Mouse (Mus musculus): ENCODE measurements around the gene Galnt3. TPM values are rescaled to one million over a fixed set of nuclear protein-coding genes. Genes with fewer than 3 reads are reported as not detected.

Gene Galnt3
- total RNA-seq, 2 experiments from 2014 or later = 4.4 to 6.6 TPM

DNA sequence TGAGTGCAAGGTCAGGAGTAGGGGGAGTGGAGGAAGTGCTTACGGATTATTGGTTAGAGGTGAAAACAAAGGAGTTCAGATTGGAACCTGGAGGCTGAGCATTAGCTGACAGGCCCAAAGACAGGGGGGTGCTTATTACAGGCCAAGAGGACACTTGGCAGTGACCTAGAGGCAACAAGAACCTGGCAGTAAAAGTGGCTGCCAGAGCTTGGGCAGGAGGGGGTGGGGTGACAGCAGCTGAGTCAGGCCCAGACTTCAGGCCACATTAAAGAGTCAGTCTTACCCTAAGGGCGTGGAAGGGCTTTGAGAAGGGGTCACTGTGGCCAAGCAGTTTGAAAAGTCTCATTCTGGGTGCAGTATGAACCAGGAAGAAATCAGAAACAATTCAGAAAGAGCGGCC, 7.1 kb downstream of the Galnt3 start:
- no peak for DNase-seq (ENCODE audit: low spot score in 2 of 2)

DNA sequence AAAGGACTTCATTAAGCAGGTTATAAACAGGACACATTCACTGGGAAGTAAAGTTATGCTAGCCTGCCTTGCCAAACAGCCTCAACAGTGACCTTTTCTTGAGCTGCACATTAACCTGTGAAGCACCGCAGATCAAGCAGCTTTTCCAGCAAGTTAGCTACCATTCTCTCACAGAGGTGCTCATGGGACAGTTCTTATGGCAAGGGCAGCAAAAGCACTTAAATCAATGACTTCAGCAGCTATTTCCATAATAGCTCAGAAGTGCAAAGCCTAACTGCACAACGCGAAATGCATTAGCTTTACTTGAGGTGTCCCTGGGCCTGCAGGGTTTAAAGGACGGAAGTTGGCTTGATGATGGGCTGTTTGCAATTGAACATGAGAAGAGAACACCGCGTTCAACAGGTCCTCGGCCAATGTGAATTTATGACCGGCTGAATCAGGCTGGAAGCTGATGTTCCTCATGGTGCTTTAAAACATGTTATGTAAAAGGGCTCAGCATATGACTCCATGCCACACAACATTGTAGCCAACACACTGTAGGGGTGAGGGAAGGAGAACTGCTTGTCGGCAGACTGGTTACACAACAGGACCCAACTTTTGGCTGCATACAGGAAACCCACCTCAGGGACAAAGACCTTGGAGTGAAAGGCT, 16.8 kb downstream of the Galnt3 start:
- no peak for DNase-seq (ENCODE audit: low spot score in 2 of 2)

DNA sequence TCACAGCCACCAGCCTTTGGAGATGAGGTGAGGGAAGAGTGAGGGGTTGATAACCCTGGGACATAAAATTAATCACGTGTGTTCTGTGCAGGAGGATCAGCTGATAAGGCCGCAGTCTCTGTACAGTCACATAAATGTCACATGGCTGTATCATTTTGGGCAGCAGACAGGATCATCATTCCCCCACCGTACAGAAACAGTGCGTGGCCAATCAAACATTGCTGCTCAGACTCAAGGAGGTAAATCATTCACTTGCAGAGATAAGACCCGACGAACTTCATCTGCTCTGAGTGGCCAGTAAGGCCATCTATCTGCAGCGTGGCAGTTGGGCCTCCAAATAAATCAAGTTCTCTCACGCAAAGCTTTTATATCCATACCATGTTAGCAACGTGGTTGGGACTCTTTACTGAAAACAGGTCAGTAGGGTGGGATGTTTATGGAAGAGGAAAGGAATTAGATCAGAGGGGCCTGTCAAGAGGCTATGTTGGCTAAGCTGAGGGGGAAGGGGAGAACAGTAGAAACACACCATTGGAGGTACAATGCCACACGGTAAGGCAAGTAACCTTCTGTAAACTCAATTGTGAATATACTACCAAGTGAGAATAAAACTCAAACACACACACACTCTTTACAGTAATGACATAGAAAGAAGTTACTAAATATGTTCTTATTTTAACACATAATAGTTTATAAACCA, 20.9 kb downstream of the Galnt3 start:
- DNase-seq (ENCODE audit: low spot score in 2 of 2) = no peak

GRCm38 (mm10) chr2:66101686-66102304, 23.0 kb downstream of the Galnt3 start:
- no peak for DNase-seq (ENCODE audit: low spot score in 2 of 2)

DNA sequence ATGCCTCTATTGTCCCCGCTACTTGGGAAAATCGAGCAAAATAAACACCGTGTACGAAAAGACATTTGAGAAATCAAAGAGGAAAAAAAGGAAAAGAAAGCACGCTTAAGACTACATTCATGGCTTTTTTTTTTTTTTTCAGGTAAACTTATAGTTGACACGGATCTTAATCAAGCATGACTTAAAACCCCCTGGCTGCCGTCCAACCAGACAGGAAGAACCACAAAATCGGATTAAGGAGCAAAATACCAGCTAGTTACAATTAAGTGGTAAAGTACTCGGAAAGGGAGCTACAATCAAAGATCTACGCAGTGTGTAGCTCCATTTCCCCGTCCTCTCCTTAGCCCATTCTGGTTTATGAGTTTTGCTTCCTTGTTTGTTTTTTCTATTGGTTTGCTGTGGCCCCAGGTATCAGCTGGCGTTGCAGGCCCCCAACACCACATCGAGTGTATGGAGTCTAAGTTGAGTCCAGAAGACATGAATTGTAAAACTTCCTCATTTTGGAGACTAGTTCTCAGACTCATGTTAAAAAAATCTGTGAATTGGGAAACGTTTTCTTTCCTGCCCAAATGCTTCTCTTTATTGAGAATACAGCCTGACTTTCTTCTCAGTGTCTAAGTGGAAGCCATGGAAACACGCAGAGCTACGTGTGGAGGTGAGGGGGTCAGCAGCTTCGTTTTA, 24.0 kb downstream of the Galnt3 start:
- no peak for DNase-seq (ENCODE audit: low spot score in 2 of 2)

DNA sequence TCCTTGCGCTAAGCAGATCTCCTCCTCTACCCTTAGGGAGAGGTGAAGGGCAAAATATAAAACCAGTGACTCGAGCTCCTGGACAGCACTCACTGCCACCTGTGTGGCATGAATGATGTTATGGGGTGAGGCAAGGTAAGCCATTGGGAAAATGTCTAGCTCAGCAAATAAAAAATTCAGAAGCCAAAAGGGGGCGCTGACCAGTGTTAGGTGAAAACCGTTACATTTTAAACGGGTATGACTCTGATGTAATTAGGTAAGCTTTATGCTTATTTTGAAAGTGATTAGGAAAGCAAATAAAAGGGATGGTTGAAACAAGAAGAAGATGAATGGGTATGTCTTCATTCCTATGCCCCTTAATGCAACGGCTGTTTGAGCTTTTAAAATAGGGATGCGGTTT, 24.6 kb downstream of the Galnt3 start:
- no peak for DNase-seq (ENCODE audit: low spot score in 2 of 2)

GRCm38 (mm10) chr2:66094622-66095181, 30.1 kb downstream of the Galnt3 start:
- DNase-seq (ENCODE audit: low spot score in 2 of 2) = no peak

DNA sequence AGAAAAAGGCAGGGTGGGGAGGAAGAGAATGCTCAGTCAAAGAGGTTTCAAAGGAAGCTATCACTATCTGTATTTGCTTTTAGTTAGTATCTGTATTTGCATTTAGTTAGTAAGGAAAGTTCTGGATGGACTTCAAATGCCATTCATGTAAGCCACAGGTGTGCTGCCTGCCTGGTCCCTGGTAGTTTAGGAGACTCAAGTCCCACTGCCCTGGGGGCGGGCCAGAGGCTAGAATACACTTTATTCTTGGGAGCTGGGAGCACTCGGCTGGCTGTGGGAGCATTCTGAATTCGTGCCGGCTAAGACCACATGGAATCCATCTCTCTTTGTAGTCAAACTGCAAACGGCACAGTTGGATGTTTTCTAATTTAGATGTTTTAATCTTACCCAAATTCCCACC, 33.5 kb downstream of the Galnt3 start:
- DNase-seq (ENCODE audit: low spot score in 2 of 2) = no peak

DNA sequence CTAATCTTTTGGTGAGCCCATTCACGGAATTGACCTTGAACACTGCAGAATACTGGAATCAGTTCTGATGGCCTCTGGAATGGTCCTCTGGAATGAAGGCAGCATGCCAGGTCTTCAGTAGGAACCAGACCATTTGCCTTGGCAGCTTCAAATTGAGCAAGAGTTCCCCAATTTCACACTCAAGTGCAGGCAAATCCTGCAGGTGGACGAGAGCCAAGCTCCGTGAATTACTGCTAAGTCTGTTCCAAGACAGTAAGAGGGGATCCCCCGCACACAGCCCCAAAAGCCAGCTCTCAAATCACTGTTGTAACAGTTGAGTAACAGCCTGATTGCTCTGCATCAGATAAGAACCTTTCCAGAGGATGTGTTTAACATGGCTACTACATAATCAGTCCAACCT, 42.9 kb downstream of the Galnt3 start:
- no peak for DNase-seq (ENCODE audit: low spot score in 2 of 2)

GRCm38 (mm10) chr2:66080731-66081130, 44.1 kb downstream of the Galnt3 start:
- no peak for DNase-seq (ENCODE audit: low spot score in 2 of 2)

- DNase-seq (ENCODE audit: low spot score in 2 of 2) = no peak
Observed at GRCm38 (mm10) chr2:66069454-66069853, 55.3 kb downstream of the Galnt3 start.

GRCm38 (mm10) chr2:66063291-66063690, 61.5 kb downstream of the Galnt3 start:
- DNase-seq (ENCODE audit: low spot score in 2 of 2) = no peak

DNA sequence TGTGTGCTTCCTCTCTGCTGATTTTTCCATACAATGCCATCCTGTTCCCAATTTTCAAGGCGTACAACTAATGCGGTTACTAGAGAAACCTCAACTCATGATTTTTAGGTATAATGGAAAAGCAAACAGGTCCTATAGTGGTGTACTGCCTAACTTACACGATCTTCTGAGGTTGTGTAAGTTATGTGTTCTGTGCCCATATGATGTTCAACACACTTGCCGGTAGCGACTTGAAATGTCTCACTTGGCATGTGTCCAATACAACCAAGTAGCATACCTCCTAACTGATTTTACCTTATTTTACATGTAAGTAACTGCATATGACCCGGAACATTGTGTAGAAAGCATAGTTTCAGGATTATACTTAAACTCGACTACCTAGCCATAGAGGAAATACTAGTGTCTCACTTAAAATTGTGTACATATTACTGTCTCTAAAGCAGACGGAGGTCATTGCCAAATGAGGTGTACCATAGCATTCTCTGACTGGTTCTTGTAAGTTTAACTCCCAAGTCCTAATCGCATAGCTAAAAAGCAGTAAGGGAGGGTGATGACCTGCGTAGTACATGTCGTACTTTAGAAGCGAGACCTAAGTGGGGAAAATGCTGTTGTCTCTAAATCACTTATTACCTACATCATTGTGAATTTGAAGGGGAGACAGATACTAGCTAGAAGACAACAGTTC, 80.2 kb downstream of the Galnt3 start:
- no peak for DNase-seq (ENCODE audit: low spot score in 2 of 2)

GRCm38 (mm10) chr2:66043441-66044404, 81.1 kb downstream of the Galnt3 start:
- DNase-seq (ENCODE audit: low spot score in 2 of 2) = no peak

DNA sequence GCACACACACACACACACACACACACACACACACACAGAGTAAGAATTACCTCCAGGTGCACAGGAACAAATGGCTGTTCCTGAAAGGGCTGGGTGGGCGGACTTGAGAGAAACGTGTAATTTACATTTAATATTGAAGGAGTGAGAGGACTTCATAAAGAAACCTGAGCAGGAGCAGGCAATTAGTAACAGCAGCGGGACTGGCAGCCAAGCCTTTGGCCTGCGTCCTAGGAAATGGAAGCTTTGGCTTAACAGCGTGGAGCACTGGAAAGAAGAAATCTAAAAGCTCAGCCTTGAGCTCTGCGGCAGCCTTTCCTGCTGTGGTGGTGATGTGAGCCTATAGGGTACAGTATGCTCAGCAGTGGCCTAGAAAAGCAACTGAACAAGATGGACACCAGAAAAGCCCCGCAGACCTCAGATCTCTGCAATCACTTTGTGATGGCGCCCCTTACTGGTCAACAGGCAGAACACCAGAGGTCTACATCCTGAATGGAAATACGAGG, 82.8 kb downstream of the Galnt3 start:
- peak; percentile 67 to 68 for DNase-seq (ENCODE audit: low spot score in 2 of 2)

GRCm38 (mm10) chr2:66041203-66041916, 83.4 kb downstream of the Galnt3 start:
- peak in 1 of 2 experiments; percentile 34 for DNase-seq (ENCODE audit: low spot score in 2 of 2)

DNA sequence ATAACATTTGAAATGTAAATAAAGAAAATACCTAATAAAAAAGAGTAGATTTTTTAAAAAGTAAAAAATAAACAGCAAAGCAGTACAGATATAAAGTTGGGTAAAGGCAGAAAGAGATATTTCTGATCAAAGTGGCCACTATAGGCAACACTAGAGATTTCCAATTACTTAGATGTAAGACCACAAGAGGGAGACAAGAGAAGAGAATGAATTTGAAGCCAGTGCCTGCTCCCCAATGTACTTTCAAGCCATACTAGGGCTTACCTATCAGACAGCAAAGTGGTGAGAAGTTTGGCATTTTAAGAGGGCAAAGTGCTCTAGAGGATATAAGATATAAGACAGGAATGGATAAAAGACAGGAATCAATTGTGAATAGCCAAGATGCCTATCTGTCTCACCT, 84.2 kb downstream of the Galnt3 start:
- DNase-seq (ENCODE audit: low spot score in 2 of 2) = no peak

DNA sequence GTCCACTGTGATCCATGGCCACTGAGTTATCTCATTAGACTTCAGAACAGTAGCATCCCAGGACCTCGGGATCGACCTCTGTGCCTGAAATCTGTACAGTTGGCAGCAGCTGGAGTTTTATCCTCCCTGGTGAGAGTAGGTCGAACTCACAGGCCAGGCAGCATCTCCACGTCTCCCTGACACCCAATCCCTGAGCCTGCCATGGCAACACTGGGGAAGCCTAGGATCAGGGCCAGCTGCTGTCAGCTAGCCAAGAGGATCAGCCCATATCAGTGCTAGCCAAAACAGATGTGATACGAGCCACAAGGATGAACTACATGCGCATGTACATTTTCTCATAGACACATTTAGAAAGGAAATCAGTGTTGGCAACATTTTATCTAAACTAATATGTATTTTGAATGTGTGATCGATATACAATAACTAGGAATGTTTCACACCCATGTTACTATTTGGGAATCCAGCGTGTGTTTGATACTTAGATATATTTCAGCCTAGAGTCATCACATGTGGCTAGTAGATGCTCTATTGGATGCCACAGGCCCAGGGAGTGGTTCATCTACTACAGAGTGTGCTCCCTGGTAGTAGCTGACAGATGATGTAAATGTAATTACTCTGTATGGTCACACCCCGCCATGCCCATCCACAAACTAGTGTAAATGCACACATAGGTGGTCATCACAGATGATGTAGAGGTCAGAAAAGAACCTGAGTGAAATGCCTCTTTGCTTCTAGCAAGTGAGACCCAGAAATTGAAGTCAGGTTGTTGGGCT, 89.7 kb downstream of the Galnt3 start:
- peak in 1 of 2 experiments; percentile 51 for DNase-seq (ENCODE audit: low spot score in 2 of 2)

Data from layer of hippocampus, postnatal 14 days (tissue).